Mouse (Mus musculus) thymus, postnatal 14 days (tissue): ENCODE measurements at regions not wholly inside any gene's neighbourhood (a gene's known extent, or its start where the extent isn't known, plus 50 kb on each side); places are given as distances from the start of the nearest gene placed in this dataset.

Experiments used
- DNase-seq: peaks from one replicate; pipeline ENCODE4 v3.0.0; 2021

DNA sequence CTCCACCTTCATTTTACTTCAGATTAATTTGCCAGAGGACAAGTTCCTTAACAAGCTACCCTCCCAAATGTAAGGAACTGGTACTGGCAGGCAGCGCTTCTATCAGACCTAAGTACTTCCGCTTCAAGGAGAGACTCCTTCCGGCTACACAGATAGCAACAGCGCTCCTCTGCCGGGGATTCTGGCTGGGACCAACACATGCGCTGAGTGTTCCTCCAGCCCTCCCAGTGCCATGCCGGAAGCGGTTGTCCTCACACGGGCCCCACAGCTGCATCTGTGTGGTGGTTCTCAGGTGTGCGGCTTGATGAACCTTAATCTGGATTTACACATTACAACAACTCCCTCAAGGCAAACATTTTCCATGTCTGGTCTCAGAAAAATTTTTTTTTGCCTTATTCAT, 336.1 kb upstream of the Map3k7 start:
- DNase-seq, result peak; percentile 46

DNA sequence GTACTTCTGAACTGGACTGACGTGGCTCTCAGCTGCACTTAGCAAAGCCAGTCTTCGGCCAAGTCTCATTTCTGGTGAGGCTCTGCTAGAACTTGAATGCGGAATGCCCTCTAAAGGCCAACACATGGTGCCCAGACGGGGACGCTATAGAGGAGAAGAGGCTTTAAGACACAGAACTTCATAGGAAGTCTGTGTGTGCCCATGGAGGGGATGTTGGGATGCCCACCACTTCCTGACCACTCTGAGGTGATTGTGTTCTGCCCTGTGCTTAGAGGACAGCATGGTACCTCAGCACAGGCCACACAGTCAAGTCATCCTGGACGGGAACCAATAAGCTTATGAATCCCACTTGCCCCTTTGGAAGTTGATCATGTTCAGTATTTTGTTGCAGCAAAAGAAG, 325.3 kb upstream of the Map3k7 start:
- no peak for DNase-seq

DNA sequence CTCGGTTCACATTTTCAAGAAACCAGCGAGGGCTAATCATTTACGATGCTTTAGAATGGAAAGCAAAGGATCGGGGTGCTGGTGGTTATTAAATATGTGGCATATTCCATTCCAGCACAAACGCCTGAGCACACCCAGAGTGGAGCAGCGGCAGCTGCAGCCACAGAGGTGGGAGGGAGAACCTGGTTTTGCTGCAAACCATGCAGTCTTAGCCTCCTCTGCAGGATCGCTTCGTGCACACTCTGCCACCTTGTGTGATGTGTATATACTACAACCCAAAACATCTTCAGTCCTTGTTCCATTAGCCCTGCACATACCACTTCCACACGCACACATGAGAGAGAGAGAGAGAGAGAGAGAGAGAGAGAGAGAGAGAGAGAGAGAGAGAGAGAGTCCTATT, 321.7 kb upstream of the Map3k7 start:
- peak; percentile 23 for DNase-seq

DNA sequence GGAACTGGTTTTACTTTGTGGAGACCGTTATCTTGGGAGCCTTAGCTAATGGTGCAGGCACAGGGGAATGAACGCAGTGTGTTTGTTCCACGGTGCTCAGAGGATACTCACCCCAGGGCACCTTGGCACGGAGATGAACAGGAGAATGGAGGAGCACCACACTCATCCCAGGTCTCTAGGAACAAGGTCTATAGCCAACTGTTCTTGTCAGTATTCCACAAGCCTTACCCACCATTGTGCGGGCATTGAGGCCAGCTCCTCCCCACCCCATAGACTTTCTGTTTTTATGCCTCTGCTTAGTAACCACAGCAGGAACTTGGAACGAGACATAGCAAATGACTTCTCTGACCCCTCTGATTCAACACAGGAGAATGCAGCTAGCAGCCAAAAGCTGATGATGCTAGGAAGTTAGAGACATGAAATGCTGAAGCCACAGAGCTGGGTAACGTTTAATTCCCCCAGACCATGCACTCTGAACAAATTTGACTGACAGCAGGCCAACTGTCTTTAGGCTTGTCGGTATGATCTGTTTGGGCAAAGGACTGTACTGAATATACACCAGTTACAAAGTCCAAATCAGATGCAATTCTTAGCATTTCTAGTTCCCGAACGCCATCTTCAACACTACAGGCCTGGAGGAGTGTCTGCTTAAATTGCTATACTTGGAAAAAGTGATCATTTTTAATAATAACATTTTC, 321.2 kb upstream of the Map3k7 start:
- DNase-seq, result no peak

DNA sequence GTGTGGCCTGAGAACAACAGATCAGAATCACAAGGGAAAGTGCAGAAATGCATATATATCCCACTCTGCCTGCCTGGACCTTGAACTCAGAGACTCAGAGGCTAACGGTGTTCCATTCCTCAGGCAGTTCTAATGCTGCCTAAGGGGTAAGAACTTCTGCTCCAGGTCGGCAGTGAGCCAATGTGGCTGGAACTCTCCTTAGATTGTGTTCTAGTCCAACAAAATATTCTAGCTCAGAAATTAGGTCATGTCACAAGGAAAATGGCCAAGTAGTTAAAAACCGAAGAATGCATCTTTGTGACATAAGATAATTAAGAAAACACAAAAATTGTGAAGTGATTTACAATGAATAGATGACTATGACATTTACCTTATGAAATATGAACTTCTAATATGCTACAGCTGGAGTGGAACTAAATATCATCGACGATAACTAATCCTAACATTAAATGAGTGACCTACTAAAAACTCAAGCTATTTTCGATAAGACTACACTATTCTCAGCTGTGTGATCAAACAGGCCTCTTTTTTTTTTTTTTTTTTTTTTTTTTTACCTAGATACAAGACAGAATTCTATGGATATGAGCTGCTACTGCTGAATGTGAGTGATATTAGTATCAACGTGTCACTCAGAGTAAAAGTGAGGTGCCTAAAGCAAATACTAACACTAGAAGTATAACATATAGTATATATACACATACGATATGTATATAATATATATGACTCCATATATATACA, 315.1 kb upstream of the Map3k7 start:
- DNase-seq, result no peak

DNA sequence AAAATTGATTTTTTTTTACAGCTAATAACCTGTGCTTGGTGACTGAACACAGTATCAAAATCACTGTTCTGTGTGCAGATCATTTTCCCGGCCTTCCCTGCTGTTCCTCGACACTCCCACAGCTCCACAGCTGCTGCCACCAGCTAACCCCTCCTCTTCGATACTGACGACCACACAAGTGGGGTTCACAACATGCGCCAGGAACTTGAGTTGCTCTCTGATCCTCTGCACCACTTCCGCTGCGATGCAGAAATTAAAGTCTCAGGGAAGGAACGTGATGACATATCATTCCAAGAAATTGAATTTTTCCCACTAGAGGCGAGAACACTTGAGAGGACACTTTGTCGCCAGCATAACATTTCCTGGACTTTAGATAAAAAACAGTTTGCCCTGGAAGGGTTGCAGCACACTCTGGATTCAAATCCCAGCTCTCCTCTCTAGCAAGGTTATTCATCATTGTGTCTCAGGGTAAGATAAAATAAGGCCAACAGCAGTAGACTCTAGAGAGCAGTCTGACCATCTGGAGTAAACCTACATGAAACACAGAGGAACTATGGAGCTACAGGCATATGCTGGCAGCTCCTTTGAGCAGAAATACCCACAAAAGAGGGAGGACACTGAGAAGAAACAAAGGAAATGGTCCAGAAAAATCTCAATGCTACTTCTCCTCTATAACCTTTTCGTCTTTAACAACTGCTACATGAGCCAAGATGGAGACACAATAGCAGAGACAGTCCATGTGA, 308.4 kb upstream of the Map3k7 start:
- no peak for DNase-seq

DNA sequence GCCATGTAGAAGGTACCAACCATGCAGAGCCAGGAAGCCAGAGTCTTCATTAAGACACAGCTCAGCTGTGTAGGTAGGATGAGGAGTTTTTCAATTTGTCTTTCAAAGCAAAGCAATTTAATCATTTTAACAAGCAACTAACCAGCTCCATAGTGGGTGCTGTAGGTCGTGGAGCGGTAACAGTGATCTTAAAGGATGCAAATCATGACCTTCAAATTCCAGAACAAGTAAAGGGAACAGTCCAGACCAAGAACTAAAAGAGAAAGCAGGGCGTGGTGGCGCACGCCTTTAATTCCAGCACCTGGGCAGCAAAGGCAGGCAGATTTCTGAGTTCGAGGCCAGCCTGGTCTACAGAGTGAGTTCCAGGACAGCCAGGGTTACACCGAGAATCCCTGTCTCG, 307.8 kb upstream of the Map3k7 start:
- no peak for DNase-seq

DNA sequence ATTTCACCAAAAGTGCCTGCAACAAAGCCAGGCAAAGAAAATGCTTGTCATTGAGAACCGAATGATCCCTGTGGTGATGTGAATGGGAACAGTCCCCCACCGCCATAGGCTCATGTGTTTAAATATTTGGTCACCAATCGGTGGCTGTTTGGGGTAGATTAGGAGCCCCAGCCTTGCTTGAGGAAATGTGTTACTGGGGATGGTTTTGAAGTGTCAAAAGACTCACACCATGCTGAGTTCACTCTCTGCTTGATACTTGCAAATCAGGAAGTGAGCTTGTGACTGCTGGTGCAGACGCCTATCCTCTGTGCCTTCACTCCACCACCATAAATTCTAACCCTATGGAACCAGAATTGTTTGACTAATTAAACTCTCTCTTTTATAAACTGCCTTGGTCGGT, 305.1 kb upstream of the Map3k7 start:
- no peak for DNase-seq

DNA sequence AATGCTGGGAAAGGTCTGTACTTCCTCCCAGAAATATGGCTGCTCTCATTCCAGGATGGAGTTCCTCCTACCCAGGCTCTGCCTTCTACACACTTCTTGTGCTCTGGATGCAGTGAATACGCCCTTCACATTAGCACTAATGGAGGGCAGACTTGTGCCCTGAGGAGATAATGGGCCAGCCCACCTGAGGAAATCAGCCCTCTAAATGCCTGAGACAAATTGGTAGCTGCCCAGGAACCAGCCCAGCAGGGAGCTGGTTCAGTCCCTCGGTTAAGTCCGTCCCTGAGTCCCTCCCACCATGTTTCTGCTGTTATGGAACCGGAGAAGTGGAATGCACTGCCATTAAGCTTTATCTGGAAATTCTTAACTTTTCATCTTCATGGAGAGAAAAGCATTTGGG, 303.0 kb upstream of the Map3k7 start:
- no peak for DNase-seq

DNA sequence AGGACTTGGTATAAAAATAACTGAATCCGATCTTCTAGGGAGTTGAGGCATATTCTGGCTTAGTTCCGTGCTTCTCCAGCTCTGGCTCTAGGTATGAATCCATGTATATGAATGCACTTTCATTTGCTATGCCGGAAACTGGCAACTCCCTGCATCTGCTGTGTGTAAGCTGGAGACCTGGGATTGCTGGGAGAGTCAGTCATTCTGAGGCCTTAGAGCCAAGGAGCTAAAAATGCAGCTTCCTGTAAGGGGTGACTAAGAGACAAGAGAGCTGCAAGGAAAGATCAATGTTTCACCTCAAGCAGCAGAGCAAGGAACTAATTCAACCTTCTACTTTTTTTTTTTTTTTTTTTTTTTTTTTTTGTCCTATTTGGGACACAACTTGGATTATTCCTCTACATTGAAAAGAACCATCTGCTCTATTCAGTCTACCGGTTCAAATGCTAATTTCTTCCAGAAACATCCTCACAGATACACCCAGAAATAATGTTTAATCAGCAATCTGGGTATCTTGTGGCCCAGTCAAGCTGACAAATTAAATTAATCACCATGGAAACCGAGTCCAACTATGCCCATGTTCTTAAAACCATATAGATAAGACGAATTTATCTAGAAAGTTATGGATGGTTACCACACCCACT, 292.2 kb upstream of the Map3k7 start:
- DNase-seq, result no peak

DNA sequence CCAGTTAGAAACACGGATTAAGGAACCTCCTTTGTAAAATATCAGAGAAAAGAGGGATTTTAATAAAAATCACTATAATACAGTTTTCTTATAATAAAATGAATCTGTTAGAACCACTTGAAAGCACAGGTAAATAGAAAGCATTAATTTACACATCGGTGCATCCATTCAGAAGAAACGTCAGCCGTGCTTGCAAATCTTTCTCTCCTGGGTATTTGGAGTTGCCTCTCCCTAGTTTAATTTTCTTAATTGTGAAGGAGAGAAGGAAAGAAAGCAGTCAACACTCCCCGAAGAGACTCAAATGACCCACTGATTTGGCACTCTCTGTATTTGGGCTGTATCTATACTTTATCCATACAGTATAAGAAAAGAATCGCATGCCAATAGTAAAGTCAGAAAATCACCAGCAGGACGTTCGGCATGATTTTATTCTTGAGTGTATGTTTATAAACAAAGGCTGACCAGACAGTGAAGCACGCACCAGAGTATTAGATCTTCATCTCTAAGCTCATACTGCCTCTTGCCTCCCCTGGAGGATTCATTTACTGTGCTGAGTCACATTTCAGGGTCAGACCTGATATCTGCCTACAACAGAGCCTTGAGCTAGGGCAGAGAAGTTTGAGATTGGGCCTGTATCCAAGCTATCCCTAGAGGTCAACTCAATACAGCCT, 291.6 kb upstream of the Map3k7 start:
- DNase-seq, result no peak

DNA sequence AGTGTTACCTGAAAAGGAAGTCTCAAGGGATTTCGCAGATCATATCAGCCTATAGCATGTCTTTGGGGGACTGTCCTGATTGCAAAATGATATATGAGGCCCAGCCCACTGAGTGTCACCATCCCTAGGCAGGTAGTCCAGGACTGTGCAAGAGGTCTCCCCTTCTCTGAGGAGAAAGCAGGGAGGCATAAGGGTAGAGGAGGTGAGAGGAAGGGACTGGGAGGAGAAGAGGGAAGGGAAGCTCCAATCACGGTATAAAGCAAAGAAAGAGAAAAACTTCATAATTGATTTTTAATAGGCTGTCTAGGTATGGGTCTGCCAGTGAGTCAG, 291.1 kb upstream of the Map3k7 start:
- DNase-seq, result no peak

DNA sequence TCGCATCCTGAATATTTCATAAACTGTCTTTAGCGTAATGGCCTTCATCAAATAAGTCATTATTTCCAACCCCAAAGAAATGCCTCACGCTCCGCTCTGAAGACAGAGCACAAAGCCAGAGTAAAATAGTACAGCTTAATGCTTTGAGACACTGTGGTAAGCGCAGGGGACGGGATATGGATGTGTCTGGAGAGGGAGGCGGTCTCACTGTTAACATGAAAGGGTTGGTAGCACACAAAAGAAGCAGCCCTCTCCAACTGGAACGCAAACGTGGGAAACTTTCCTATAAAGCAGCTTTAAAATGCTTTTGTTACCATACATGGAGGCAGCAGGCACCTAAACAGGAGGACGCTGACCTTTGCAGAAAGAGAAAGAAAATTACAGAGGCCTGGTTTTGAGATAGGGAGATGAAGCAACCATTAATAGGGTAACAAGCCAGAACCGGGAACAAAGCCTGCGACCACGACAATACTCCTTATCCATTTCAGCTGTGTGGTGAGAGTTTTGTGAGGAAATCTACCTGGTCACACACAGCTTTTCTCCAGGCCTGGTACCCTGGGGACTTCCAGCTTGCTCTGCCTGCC, 284.8 kb upstream of the Map3k7 start:
- DNase-seq, result no peak

DNA sequence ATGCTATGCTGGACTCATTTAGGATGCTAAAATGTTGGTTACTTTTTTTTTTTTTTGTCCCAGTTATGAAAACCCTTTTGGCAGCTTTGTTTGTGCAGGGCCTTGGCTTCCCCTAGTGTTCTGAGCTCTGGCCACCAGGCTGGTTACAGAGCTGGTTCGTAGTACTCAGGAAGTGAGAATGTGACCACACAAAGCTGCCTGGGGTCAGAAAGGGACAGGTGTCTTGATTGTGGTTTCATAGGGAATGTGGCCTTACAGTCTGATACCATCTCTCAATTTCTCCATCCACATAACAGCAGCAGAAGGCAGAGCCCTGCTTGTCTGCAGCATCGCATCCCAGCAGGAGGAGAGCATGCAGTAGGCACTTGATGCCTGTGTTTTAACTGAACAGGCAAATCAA, 282.9 kb upstream of the Map3k7 start:
- no peak for DNase-seq

DNA sequence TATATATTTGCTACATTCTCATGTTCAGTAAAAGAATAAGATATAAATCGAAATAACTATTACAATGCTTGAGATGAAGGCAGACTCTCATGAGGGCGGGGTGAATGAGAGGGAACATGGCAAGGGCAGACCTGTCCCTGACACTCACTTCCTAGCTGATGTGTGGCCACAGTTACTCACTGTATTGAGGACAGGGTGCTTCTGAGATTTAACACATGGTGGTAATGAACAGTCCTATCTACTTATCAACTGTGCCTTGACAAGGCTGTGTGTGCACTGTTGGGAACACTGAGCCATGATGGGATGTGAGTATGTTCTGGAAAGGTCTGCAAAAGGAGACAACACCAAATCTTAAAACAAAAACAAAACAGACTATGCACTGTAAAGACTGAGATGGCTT, 274.8 kb upstream of the Map3k7 start:
- no peak for DNase-seq

DNA sequence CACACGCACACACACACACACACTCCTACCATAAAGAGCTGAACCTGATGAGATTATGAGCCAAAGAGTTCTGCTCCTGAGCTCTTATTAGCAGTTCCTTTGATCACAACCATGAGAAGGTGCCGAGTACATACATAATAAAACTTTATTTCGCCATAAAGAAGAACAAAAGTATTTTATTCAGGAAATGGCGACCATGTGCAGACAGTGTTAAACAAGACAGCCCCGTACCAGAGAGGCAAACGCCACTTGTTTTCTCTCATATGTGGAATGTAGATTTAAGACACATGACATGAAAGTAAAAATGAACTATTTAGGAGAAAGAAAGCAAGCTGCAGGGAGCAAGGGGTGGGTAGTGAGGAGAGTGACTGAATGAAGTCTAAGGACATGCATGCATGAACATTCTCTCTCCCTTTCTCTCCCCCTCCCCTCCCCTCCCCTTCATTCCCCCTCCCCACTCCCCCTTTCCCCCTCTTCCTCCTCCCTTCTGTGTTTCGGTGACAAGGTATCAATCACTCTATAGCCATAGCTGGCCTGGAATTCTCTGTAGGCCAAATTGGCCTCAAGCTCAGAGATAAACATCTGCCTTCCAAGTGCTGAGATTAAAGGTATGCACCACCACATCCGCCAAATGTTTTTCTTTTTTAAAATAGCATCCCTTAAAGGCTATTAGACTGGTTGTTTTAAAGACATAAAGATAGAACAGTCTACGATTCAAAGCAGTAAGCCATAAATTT, 266.0 kb upstream of the Map3k7 start:
- DNase-seq, result no peak

DNA sequence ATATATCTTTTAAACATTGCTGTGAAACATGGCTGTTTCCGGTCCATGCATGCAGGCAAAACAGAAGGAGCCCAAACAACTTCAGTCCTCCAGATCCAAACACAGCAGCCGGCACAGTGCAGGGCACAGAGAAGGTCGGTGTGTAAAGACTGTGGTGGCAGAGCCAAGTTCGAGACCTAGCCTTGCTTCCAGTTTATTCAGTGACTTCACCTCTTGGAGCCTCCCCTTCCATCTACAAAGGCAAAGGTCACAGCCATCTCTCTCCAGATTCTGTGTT, 265.5 kb upstream of the Map3k7 start:
- DNase-seq, result no peak

DNA sequence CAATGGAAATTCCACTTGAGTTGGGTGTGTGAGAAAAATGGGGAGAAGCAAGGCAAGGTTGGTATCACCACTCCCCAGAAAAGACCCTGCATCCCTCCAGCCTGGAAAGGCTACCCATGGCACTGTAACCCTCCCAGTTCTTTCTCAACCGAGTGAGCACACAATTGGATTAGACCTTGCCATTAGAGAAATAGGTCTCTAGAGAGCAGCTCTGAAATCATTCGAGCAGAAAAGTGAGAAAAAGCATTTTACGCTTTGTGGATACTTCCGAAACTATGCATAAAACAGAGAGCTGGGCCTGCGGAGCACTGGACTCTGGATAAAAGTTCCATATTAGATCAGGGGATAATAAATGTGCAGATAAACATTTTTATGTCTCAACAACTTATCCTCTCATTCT, 264.6 kb upstream of the Map3k7 start:
- no peak for DNase-seq

DNA sequence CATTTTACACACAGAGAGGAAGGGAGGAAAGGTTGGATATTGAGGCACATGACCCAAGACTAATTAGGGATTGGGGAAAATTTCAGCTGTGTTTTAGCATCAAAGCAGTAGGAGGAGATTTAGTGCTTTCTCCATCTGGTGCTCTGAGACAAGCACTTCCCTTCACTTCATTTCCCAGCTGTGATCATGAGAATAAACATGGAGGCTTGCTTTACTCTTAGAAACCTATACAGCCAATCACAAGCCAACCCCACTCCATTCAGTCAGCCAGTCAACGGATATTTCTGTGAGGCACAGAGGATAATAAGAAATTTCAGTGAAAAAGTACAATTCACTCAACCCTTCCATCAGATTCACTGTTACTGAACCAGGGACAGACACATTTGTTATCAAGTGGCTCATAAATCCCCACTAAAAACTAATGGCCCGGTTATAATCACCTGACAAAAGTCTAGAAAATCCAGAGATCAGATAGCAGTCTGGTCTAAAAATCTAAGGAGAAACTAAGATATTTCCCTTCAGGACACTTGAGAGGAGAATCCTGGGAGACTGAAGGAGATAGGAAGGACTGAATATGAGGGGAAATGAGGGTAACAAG, 249.7 kb upstream of the Map3k7 start:
- DNase-seq, result no peak

DNA sequence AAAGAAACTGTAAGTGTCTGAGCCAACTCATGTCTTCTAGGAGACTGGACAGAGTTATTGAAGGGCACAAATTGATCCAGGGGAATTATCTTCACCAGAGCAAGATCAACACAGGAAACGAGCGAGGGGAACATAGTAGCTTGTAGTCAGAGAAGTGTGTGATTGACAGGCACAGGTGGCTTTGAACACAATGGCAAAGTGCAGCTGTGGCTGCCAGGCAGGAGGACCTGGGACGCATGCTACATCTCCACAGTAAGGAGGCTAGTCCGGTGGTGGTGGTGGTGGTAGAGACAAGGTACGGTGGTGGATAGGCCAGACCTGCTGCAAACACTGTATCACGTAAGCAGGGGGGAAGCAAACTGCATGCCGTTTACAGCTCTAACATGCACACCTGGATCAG, 240.4 kb upstream of the Map3k7 start:
- DNase-seq, result no peak

DNA sequence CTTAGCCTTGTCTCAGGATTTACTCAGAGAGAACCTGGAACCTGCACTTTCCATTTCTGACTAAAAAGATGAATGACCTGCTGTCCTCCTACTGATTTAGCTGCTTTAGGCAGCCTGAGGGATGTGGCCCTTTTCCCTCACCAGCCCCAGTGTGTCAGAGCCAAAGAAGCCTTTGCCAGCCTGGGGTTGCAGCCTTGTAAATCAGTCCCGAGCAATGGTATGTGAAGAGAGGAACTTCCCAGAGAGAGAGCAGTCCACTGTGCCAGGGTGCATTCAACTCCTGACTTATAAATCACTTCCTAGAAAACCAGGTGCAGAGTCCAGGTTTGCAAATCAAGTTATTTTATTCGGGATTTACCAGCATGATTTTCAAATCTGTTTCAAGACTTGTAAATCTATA, 239.5 kb upstream of the Map3k7 start:
- no peak for DNase-seq
